17 mouse cellular contexts compared by ENCODE assay signal in the genomic region with DNA sequence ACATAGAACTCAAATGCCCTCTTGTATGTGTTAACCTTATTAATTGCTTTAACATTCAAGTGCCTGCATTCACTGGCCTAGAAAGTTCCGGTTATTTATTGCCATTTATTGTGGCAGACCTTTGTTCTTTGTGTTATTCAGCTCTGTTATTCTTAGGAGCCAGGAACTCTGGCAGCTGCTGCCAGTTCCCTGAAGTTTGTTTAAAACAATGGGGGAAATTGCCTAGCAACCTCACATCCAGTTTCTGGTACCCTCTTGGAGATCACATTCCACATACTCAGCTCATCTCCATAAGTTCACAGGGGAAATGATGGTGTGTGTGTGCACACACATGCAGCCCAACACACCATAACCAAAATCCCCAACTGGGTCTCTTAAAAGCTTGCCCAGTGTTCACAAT.
DNase-seq lines count a peak whose midpoint lies in the region; ATAC-seq lines count a peak whose summit lies in the region.
"Had no signal": no experiment of that assay in that cellular context is flagged by ENCODE, and none has a peak within 500 bp of the region (broad histone marks: within the 10 kb centered on the region; RNA-seq: fewer than 3 reads in every experiment).

No protein-coding gene starts in this region.

- peak; percentile 88 for ATAC-seq in midbrain, embryonic 13.5 days
- ATAC-seq: CD4-positive, CD25-positive, alpha-beta regulatory T cell, adult 4 months; Patski had no signal

- no peak overlapping the region for H3K4me2 ChIP-seq in midbrain, embryonic 13.5 days (replicated peaks)

- no peaks in the 10 kb centered on the region for H3K36me3 ChIP-seq in midbrain, embryonic 13.5 days

- intact Hi-C loops in gastrocnemius, postnatal 36 days (cut with DNase I), result no loop called here

- H3K4me1 ChIP-seq in midbrain, embryonic 13.5 days (replicated peaks), result peaks cover 9% of the 10 kb centered on the region; the same call in 1 of the 2 replicates

- H3K9me3 ChIP-seq in midbrain, embryonic 13.5 days, result no peaks in the 10 kb centered on the region

- 11% methylated on average over 1 of the region's 1 CpGs for WGBS in midbrain, embryonic 13.5 days

- peak; percentile 53 for DNase-seq in Muller cell, postnatal 12 days (ENCODE audit: inconsistent ontology term)
- DNase-seq in embryo, embryonic 10.5 days (ENCODE audit: low spot score), result peak; percentile 74
- DNase-seq in forelimb bud, embryonic 11.5 days (ENCODE audit: low read depth, low spot score), result peak; percentile 48
- DNase-seq in kidney, postnatal 25 days, result no peak
- DNase-seq in right cerebral cortex, postnatal 4 days, result no peak
- DNase-seq in ovary, adult 18-20 months (ENCODE audit: low spot score), result no peak
- no peak for DNase-seq in gastrocnemius, postnatal 36 days
- DNase-seq: adrenal gland, postnatal 14 days; cerebellum, postnatal 14 days; heart, adult 2 months; heart, postnatal 36 days had no signal

- H3K4me3 ChIP-seq in midbrain, embryonic 13.5 days (replicated peaks), result no peak overlapping the region
- H3K4me3 ChIP-seq: heart, adult 2 months had no signal

- H3K9ac ChIP-seq in midbrain, embryonic 13.5 days (replicated peaks), result no peak overlapping the region
- H3K9ac ChIP-seq: liver, embryonic 14.5 days had no signal

- no peak overlapping the region for H3K27ac ChIP-seq in midbrain, embryonic 13.5 days
- H3K27ac ChIP-seq: heart, adult 2 months; kidney, postnatal 0 days; liver, embryonic 14.5 days; macrophage had no signal

- no peaks in the 10 kb centered on the region for H3K27me3 ChIP-seq in midbrain, embryonic 13.5 days

Comparison
In these comparisons a context has a peak if more than half of its experiments do, and no peak if none do; other contexts are left out.
1. DNase-seq: peak in Muller cell, postnatal 12 days (single experiment), embryo, embryonic 10.5 days (single experiment) and forelimb bud, embryonic 11.5 days (single experiment); none in kidney, postnatal 25 days (0 of 2), right cerebral cortex, postnatal 4 days (single experiment), ovary, adult 18-20 months (single experiment) and gastrocnemius, postnatal 36 days (0 of 2).